Mouse (Mus musculus): Measurements from ENCODE around the gene Pklr. TPM values are rescaled to one million over a fixed set of nuclear protein-coding genes. Genes with fewer than 3 reads are reported as not detected.

The Pklr gene
- polyA plus RNA-seq, 1 experiment from 2014 or later: 22.0 TPM

- no peaks in the 10 kb centered on the region for H3K27me3 ChIP-seq
- no peak for DNase-seq (ENCODE audit: low read depth, low spot score)
- no peak for ATAC-seq
- TF ChIP-seq CTCF (IDR thresholded peaks at IDR 0.05): peak; percentile 65
- ChIA-PET POLR2A (interaction anchor here (0.6 to 2.1 kb wide), 5 partner anchors 24 to 151 kb away, joined by 3 to 6 read pairs (median 4); partner anchors contain the start of gene Hcn3), CTCF (interaction anchor here (0.6 to 3.2 kb wide), 20 partner anchors 8 to 206 kb away, joined by 3 to 26 read pairs (median 4); partner anchors contain the start of genes Fdps, Pklr and Scamp3)
- in situ Hi-C loops (cut with MboI; ENCODE audit: low pct_unique_long_range_greater_than_20kb): no loop called here
Observed at GRCm38 (mm10) chr3:89115522-89115921, 20.4 kb upstream of the Pklr start.

- DNase-seq (ENCODE audit: low read depth, low spot score): peak; percentile 69
- POLR2A ChIA-PET: no interaction called here
- peak; percentile 64 for ATAC-seq
- in situ Hi-C loops (cut with MboI; ENCODE audit: low pct_unique_long_range_greater_than_20kb): loop anchor here (5.0 kb wide), 2 partner anchors 34 to 69 kb away; no protein-coding TSS in a partner anchor
- no peaks in the 10 kb centered on the region for H3K27me3 ChIP-seq
- CTCF ChIA-PET: interaction anchor here (0.6 to 1.6 kb wide), 6 partner anchors 8 to 184 kb away, joined by 3 to 4 read pairs (median 4); partner anchors contain the start of gene Scamp3
- no peak for TF ChIP-seq CTCF (IDR thresholded peaks at IDR 0.05)
Observed at GRCm38 (mm10) chr3:89123313-89123712, 12.6 kb upstream of the Pklr start.

GRCm38 (mm10) chr3:89124241-89124640 is 11.7 kb upstream of the Pklr start:
- DNase-seq (ENCODE audit: low read depth, low spot score): no peak
- no peak for TF ChIP-seq CTCF (IDR thresholded peaks at IDR 0.05)
- ATAC-seq: no peak
- no peaks in the 10 kb centered on the region for H3K27me3 ChIP-seq
- in situ Hi-C loops (cut with MboI; ENCODE audit: low pct_unique_long_range_greater_than_20kb): loop anchor here (5.0 kb wide), 2 partner anchors 33 to 68 kb away; no protein-coding TSS in a partner anchor
- POLR2A ChIA-PET: interaction anchor here (0.6 to 0.7 kb wide), 4 partner anchors 16 to 63 kb away, joined by 3 to 5 read pairs (median 3); no protein-coding TSS in a partner anchor
- CTCF ChIA-PET: interaction anchor here (1.0 to 1.6 kb wide), 6 partner anchors 9 to 72 kb away, joined by 3 to 4 read pairs (median 4); partner anchors contain the start of gene Scamp3

GRCm38 (mm10) chr3:89125981-89126380 is 10.0 kb upstream of the Pklr start:
- in situ Hi-C loops (cut with MboI; ENCODE audit: low pct_unique_long_range_greater_than_20kb): no loop called here
- no peak for TF ChIP-seq CTCF (IDR thresholded peaks at IDR 0.05)
- no peak for ATAC-seq
- POLR2A ChIA-PET: no interaction called here
- DNase-seq (ENCODE audit: low read depth, low spot score): no peak
- H3K27me3 ChIP-seq: no peaks in the 10 kb centered on the region
- CTCF ChIA-PET: interaction anchor here (1.6 kb wide), 1 partner anchor 11 kb away, joined by 3 read pairs; no protein-coding TSS in a partner anchor

- in situ Hi-C loops (cut with MboI; ENCODE audit: low pct_unique_long_range_greater_than_20kb): no loop called here
- ATAC-seq (no peak), DNase-seq (ENCODE audit: low read depth, low spot score) (no peak)
- TF ChIP-seq CTCF (IDR thresholded peaks at IDR 0.05): no peak
- ChIA-PET CTCF (interaction anchor here (1.0 to 1.4 kb wide), 5 partner anchors 9 to 29 kb away, joined by 3 to 4 read pairs (median 3); no protein-coding TSS in a partner anchor), POLR2A (no interaction called here)
- no peaks in the 10 kb centered on the region for H3K27me3 ChIP-seq
Observed at GRCm38 (mm10) chr3:89129908-89130307, 6.0 kb upstream of the Pklr start.

- DNase-seq (ENCODE audit: low read depth, low spot score) (no peak), ATAC-seq (no peak)
- ChIA-PET CTCF (interaction anchor here (1.2 kb wide), 1 partner anchor 32 kb away, joined by 4 read pairs; no protein-coding TSS in a partner anchor), POLR2A (no interaction called here)
- H3K27me3 ChIP-seq: no peaks in the 10 kb centered on the region
- in situ Hi-C loops (cut with MboI; ENCODE audit: low pct_unique_long_range_greater_than_20kb): no loop called here
- no peak for TF ChIP-seq CTCF (IDR thresholded peaks at IDR 0.05)
Observed at GRCm38 (mm10) chr3:89131816-89132215, 4.1 kb upstream of the Pklr start.

- in situ Hi-C loops (cut with MboI; ENCODE audit: low pct_unique_long_range_greater_than_20kb): no loop called here
- CTCF ChIA-PET: no interaction called here
- H3K27me3 ChIP-seq: no peaks in the 10 kb centered on the region
- ATAC-seq: no peak
- TF ChIP-seq CTCF (IDR thresholded peaks at IDR 0.05): no peak
- no peak for DNase-seq (ENCODE audit: low read depth, low spot score)
- POLR2A ChIA-PET: no interaction called here
Observed at GRCm38 (mm10) chr3:89132285-89133062, 3.5 kb upstream of the Pklr start.

- H3K27me3 ChIP-seq: no peaks in the 10 kb centered on the region
- DNase-seq (ENCODE audit: low read depth, low spot score) (no peak), ATAC-seq (no peak)
- in situ Hi-C loops (cut with MboI; ENCODE audit: low pct_unique_long_range_greater_than_20kb): no loop called here
- ChIA-PET CTCF (no interaction called here), POLR2A (no interaction called here)
- no peak for TF ChIP-seq CTCF (IDR thresholded peaks at IDR 0.05)
Observed at GRCm38 (mm10) chr3:89133063-89133450, 2.9 kb upstream of the Pklr start.

- ChIA-PET POLR2A (no interaction called here), CTCF (interaction anchor here (0.6 to 1.2 kb wide), 2 partner anchors 9 to 18 kb away, joined by 3 to 4 read pairs; no protein-coding TSS in a partner anchor)
- no peak for TF ChIP-seq CTCF (IDR thresholded peaks at IDR 0.05)
- DNase-seq (ENCODE audit: low read depth, low spot score) (no peak), ATAC-seq (no peak)
- in situ Hi-C loops (cut with MboI; ENCODE audit: low pct_unique_long_range_greater_than_20kb): no loop called here
- H3K27me3 ChIP-seq: no peaks in the 10 kb centered on the region
Observed at GRCm38 (mm10) chr3:89133752-89134151, 2.2 kb upstream of the Pklr start.

GRCm38 (mm10) chr3:89136365-89136764 is 423 bp downstream of the Pklr start:
- ATAC-seq (peak; percentile 61), DNase-seq (ENCODE audit: low read depth, low spot score) (no peak)
- ChIA-PET CTCF (interaction anchor here (0.8 to 1.6 kb wide), 8 partner anchors 9 to 57 kb away, joined by 3 to 4 read pairs (median 3); no protein-coding TSS in a partner anchor), POLR2A (interaction anchor here (0.5 to 1.1 kb wide), 4 partner anchors 10 to 59 kb away, joined by 3 to 5 read pairs (median 4); partner anchors contain the start of genes Clk2 and Fdps)
- no peak for TF ChIP-seq CTCF (IDR thresholded peaks at IDR 0.05)
- H3K27me3 ChIP-seq: no peaks in the 10 kb centered on the region
- in situ Hi-C loops (cut with MboI; ENCODE audit: low pct_unique_long_range_greater_than_20kb): no loop called here

- no peak for TF ChIP-seq CTCF (IDR thresholded peaks at IDR 0.05)
- no peaks in the 10 kb centered on the region for H3K27me3 ChIP-seq
- ATAC-seq: no peak
- in situ Hi-C loops (cut with MboI; ENCODE audit: low pct_unique_long_range_greater_than_20kb): no loop called here
- no peak for DNase-seq (ENCODE audit: low read depth, low spot score)
- CTCF ChIA-PET: interaction anchor here (1.0 to 1.7 kb wide), 4 partner anchors 8 to 29 kb away, joined by 3 to 4 read pairs (median 3); partner anchors contain the start of gene Hcn3
- POLR2A ChIA-PET: no interaction called here
Observed at GRCm38 (mm10) chr3:89144821-89145220, 8.9 kb downstream of the Pklr start.

Measured in Patski (cell line).